Mouse (Mus musculus) MEL (cell line): ENCODE data around the gene Vps37d. TPM values are rescaled to one million over a fixed set of nuclear protein-coding genes. Genes with fewer than 3 reads are reported as not detected.

Experiments
- DNase-seq: peaks from one replicate; pipeline ENCODE4 v3.0.0; 2011; ENCODE audit warnings: low read depth, low spot score
- H3K27ac ChIP-seq: 2 replicates; pipeline ENCODE4 v1.5.1; 2012; ENCODE audit warnings: low read depth, mild to moderate bottlenecking, control low read depth, low read length, moderate library complexity; ENCODE audit not compliant: control insufficient read depth
- H3K27me3 ChIP-seq, 2 experiments: fragments of 150-350 bp in 1 of 2; sonication (generic) in 1 of 2; 2 replicates each; pipeline ENCODE4 v1.6.1; 2012; ENCODE audit warnings: low read length in 2 of 2, mild to moderate bottlenecking in 2 of 2, improper control_type of control experiment in 1 of 2, moderate library complexity in 1 of 2; ENCODE audit not compliant: insufficient read depth in 2 of 2, control insufficient read depth in 1 of 2
- H3K36me3 ChIP-seq, 2 experiments: 2 replicates each; pipeline ENCODE4 v1.6.1; 2012 to 2014; ENCODE audit warnings: low read length in 2 of 2, improper control_type of control experiment in 1 of 2, inconsistent platforms in 1 of 2, mild to moderate bottlenecking in 1 of 2; ENCODE audit not compliant: insufficient read depth in 2 of 2, control insufficient read depth in 1 of 2
- H3K4me1 ChIP-seq, 2 experiments: fragments of 150-350 bp in 1 of 2; sonication (generic) in 1 of 2; 2 replicates each; pipeline ENCODE4 v1.6.1; 2012; ENCODE audit warnings: low read length in 2 of 2, improper control_type of control experiment in 1 of 2, mild to moderate bottlenecking in 1 of 2; ENCODE audit not compliant: insufficient read depth in 2 of 2, control insufficient read depth in 1 of 2
- H3K4me3 ChIP-seq, 2 experiments: fragments of 150-350 bp in 1 of 2; sonication (generic) in 1 of 2; 2 replicates each; pipeline ENCODE4 v1.5.1; 2012; ENCODE audit warnings: low read depth in 2 of 2, low read length in 2 of 2, mild to moderate bottlenecking in 2 of 2, moderate library complexity in 2 of 2, control low read depth in 1 of 2, improper control_type of control experiment in 1 of 2; ENCODE audit not compliant: control insufficient read depth in 1 of 2, insufficient read depth in 1 of 2
- H3K79me2 ChIP-seq: 2 replicates; pipeline ENCODE4 v1.6.1; 2012; ENCODE audit warnings: mild to moderate bottlenecking, low read length, moderate library complexity; ENCODE audit not compliant: control insufficient read depth, poor library complexity, insufficient read depth
- H3K9ac ChIP-seq: 2 replicates; pipeline ENCODE4 v1.6.1; 2012; ENCODE audit warnings: low read depth, mild to moderate bottlenecking, control low read depth, low read length, moderate library complexity; ENCODE audit not compliant: control insufficient read depth, poor library complexity, severe bottlenecking
- H3K9me3 ChIP-seq: fragments of 150-350 bp; sonication (generic); replicated peaks from 2 replicates; pipeline ENCODE4 v1.6.1; 2012; ENCODE audit warnings: mild to moderate bottlenecking, low read length, improper control_type of control experiment, moderate library complexity; ENCODE audit not compliant: insufficient read depth
- CHD2 ChIP-seq: IDR thresholded peaks from 2 replicates; pipeline ENCODE4 v1.6.1; 2011; ENCODE audit warnings: low read length, improper control_type of control experiment
- CTCF ChIP-seq, 3 experiments: IDR thresholded peaks in 2 of 3; conservative IDR thresholded peaks in 1 of 3; 2 replicates each; pipeline ENCODE4 v1.5.1; 2011 to 2012; ENCODE audit warnings: low read length in 3 of 3, low read depth in 2 of 3, mild to moderate bottlenecking in 2 of 3, improper control_type of control experiment in 1 of 3, inconsistent platforms in 1 of 3, mixed read lengths in 1 of 3, moderate library complexity in 1 of 3; ENCODE audit not compliant: control insufficient read depth in 1 of 3, insufficient read depth in 1 of 3, poor library complexity in 1 of 3, severe bottlenecking in 1 of 3
- E2F4 ChIP-seq: IDR thresholded peaks from 2 replicates; pipeline ENCODE4 v1.6.1; 2011; ENCODE audit warnings: low read depth, low read length, improper control_type of control experiment, borderline replicate concordance
- ELF1 ChIP-seq: IDR thresholded peaks from 2 replicates; pipeline ENCODE4 v1.6.1; 2014; ENCODE audit warnings: low read depth, mild to moderate bottlenecking, inconsistent platforms, low read length, improper control_type of control experiment, moderate library complexity
- EP300 ChIP-seq, 2 experiments: IDR thresholded peaks; 2 replicates each; pipeline ENCODE4 v1.6.1; 2011; ENCODE audit warnings: improper control_type of control experiment in 2 of 2, low read length in 2 of 2, low read depth in 1 of 2, mild to moderate bottlenecking in 1 of 2
- ETS1 ChIP-seq: IDR thresholded peaks from 2 replicates; pipeline ENCODE4 v1.6.1; 2012; ENCODE audit warnings: low read depth, mild to moderate bottlenecking, inconsistent platforms, low read length, improper control_type of control experiment, moderate library complexity
- GABPA ChIP-seq: IDR thresholded peaks from 2 replicates; pipeline ENCODE4 v1.6.1; 2012; ENCODE audit warnings: low read depth, mild to moderate bottlenecking, inconsistent platforms, low read length, improper control_type of control experiment, moderate library complexity
- GATA1 ChIP-seq: IDR thresholded peaks from 2 replicates; pipeline ENCODE4 v1.6.1; 2011; ENCODE audit warnings: low read depth, low read length, improper control_type of control experiment
- HCFC1 ChIP-seq: IDR thresholded peaks from 2 replicates; pipeline ENCODE4 v1.6.1; 2012; ENCODE audit warnings: low read depth, mild to moderate bottlenecking, inconsistent platforms, low read length, improper control_type of control experiment, moderate library complexity
- JUND ChIP-seq: IDR thresholded peaks from 2 replicates; pipeline ENCODE4 v1.6.1; 2011; ENCODE audit warnings: low read depth, mild to moderate bottlenecking, improper control_type of control experiment, low read length
- KAT2A ChIP-seq: conservative IDR thresholded peaks from 2 replicates; pipeline ENCODE4 v1.6.1; 2012; ENCODE audit warnings: low read depth, low read length, improper control_type of control experiment, inconsistent platforms
- MAFK ChIP-seq: IDR thresholded peaks from 2 replicates; pipeline ENCODE4 v1.6.1; 2011; ENCODE audit warnings: low read depth, mild to moderate bottlenecking, low read length, improper control_type of control experiment, borderline replicate concordance
- MAX ChIP-seq: IDR thresholded peaks from 2 replicates; pipeline ENCODE4 v1.6.1; 2011; ENCODE audit warnings: low read length, improper control_type of control experiment
- MAZ ChIP-seq: IDR thresholded peaks from 2 replicates; pipeline ENCODE4 v1.6.1; 2012; ENCODE audit warnings: low read depth, mild to moderate bottlenecking, inconsistent platforms, low read length, improper control_type of control experiment
- MEF2A ChIP-seq: IDR thresholded peaks from 2 replicates; pipeline ENCODE4 v1.6.1; 2014; ENCODE audit warnings: low read depth, mild to moderate bottlenecking, inconsistent platforms, low read length, improper control_type of control experiment; ENCODE audit not compliant: poor library complexity, insufficient replicate concordance, severe bottlenecking; ENCODE audit errors: extremely low read depth
- MXI1 ChIP-seq: IDR thresholded peaks from 2 replicates; pipeline ENCODE4 v1.6.1; 2011; ENCODE audit warnings: mild to moderate bottlenecking, low read depth, low read length, improper control_type of control experiment
- MYB ChIP-seq: IDR thresholded peaks from 2 replicates; pipeline ENCODE4 v1.6.1; 2011; ENCODE audit warnings: mild to moderate bottlenecking, low read depth, low read length, improper control_type of control experiment
- MYC ChIP-seq: IDR thresholded peaks from 2 replicates; pipeline ENCODE4 v1.6.1; 2011; ENCODE audit warnings: low read depth, mild to moderate bottlenecking, low read length, improper control_type of control experiment, moderate library complexity
- NELFE ChIP-seq: IDR thresholded peaks from 2 replicates; pipeline ENCODE4 v1.6.1; 2011; ENCODE audit warnings: low read depth, low read length, improper control_type of control experiment
- NRF1 ChIP-seq: IDR thresholded peaks from 2 replicates; pipeline ENCODE4 v1.6.1; 2014; ENCODE audit warnings: low read depth, mild to moderate bottlenecking, inconsistent platforms, low read length, improper control_type of control experiment, moderate library complexity; ENCODE audit not compliant: poor library complexity, insufficient read depth, severe bottlenecking
- POLR2A ChIP-seq, 2 experiments: IDR thresholded peaks; 2 replicates each; pipeline ENCODE4 v1.6.1; 2011 to 2012; ENCODE audit warnings: low read length in 2 of 2, mild to moderate bottlenecking in 2 of 2, control low read depth in 1 of 2, improper control_type of control experiment in 1 of 2, low read depth in 1 of 2, moderate library complexity in 1 of 2; ENCODE audit not compliant: control insufficient read depth in 1 of 2, insufficient read depth in 1 of 2, poor library complexity in 1 of 2
- POLR2AphosphoS2 ChIP-seq: IDR thresholded peaks from 2 replicates; pipeline ENCODE4 v1.6.1; 2011; ENCODE audit warnings: low read length, improper control_type of control experiment
- POLR2AphosphoS5 ChIP-seq: IDR thresholded peaks from 2 replicates; pipeline ENCODE4 v1.6.1; 2012; ENCODE audit warnings: low read depth, borderline replicate concordance, mild to moderate bottlenecking, inconsistent platforms, low read length, moderate library complexity, mixed read lengths
- RAD21 ChIP-seq: IDR thresholded peaks from 2 replicates; pipeline ENCODE4 v1.6.1; 2011; ENCODE audit warnings: mild to moderate bottlenecking, low read depth, low read length, improper control_type of control experiment
- SIN3A ChIP-seq: IDR thresholded peaks from 2 replicates; pipeline ENCODE4 v1.6.1; 2012; ENCODE audit warnings: low read length, improper control_type of control experiment, inconsistent platforms
- SMC3 ChIP-seq: IDR thresholded peaks from 2 replicates; pipeline ENCODE4 v1.6.1; 2011; ENCODE audit warnings: low read depth, low read length, improper control_type of control experiment
- TAL1 ChIP-seq: IDR thresholded peaks from 2 replicates; pipeline ENCODE4 v1.6.1; 2012; ENCODE audit warnings: mild to moderate bottlenecking, inconsistent platforms, low read length, moderate library complexity, mixed read lengths
- TBP ChIP-seq: IDR thresholded peaks from 2 replicates; pipeline ENCODE4 v1.8.0; 2011; ENCODE audit warnings: low read depth, low read length, improper control_type of control experiment
- TCF12 ChIP-seq: IDR thresholded peaks from 2 replicates; pipeline ENCODE4 v1.6.1; 2014; ENCODE audit warnings: low read depth, mild to moderate bottlenecking, inconsistent platforms, low read length, improper control_type of control experiment, moderate library complexity
- UBTF ChIP-seq: IDR thresholded peaks from 2 replicates; pipeline ENCODE4 v1.6.1; 2012; ENCODE audit warnings: low read depth, mild to moderate bottlenecking, inconsistent platforms, low read length, improper control_type of control experiment, moderate library complexity, borderline replicate concordance; ENCODE audit not compliant: insufficient read depth
- USF1 ChIP-seq: IDR thresholded peaks from 2 replicates; pipeline ENCODE4 v1.6.1; 2014; ENCODE audit warnings: low read depth, mild to moderate bottlenecking, inconsistent platforms, low read length, improper control_type of control experiment, moderate library complexity
- USF2 ChIP-seq, 2 experiments: IDR thresholded peaks; 2 replicates each; pipeline ENCODE4 v1.6.1; 2011 to 2012; ENCODE audit warnings: improper control_type of control experiment in 2 of 2, low read length in 2 of 2, borderline replicate concordance in 1 of 2, inconsistent platforms in 1 of 2, low read depth in 1 of 2, mild to moderate bottlenecking in 1 of 2; ENCODE audit not compliant: insufficient read depth in 1 of 2
- ZC3H11A ChIP-seq: IDR thresholded peaks from 2 replicates; pipeline ENCODE4 v1.6.1; 2012; ENCODE audit warnings: low read depth, mild to moderate bottlenecking, inconsistent platforms, low read length, improper control_type of control experiment
- ZKSCAN1 ChIP-seq: IDR thresholded peaks from 2 replicates; pipeline ENCODE4 v1.6.1; 2012; ENCODE audit warnings: low read depth, mild to moderate bottlenecking, inconsistent platforms, low read length, improper control_type of control experiment, moderate library complexity
- ZMIZ1 ChIP-seq: IDR thresholded peaks from 2 replicates; pipeline ENCODE4 v1.6.1; 2012; ENCODE audit warnings: low read depth, mild to moderate bottlenecking, inconsistent platforms, low read length, improper control_type of control experiment, moderate library complexity
- ZNF384 ChIP-seq: IDR thresholded peaks from 2 replicates; pipeline ENCODE4 v1.6.1; 2012; ENCODE audit warnings: low read depth, mild to moderate bottlenecking, inconsistent platforms, low read length, improper control_type of control experiment
- polyA plus RNA-seq, 2 experiments: library from polyadenylated mRNA; stranded (reverse) in 1 of 2; unstranded in 1 of 2; fragments of >175 nt in 1 of 2; fragments of >200 nt in 1 of 2; gene quantifications; 2 replicates each; pipeline versions ENCODE4 v1.2.1 to v1.2.4; 2012; ENCODE audit warnings: low replicate concordance in 2 of 2, low read depth in 1 of 2; ENCODE audit not compliant: insufficient read length in 2 of 2, insufficient read depth in 1 of 2, missing spikeins in 1 of 2
- total RNA-seq: library from RNA; depleted of rRNA; stranded (reverse); fragments of 300-350 nt; gene quantifications from 2 replicates; pipeline ENCODE4 v1.2.3, GENCODE M21; 2012

Vps37d gene
- total and polyA plus RNA-seq, 3 experiments, result 0.31 to 1.2 TPM; not detected in 1

- Histone ChIP-seq H3K36me3 (no peaks in the 10 kb centered on the region), H3K4me1 (no peaks in the 10 kb centered on the region; a peak in 1 of 4 replicates)
- TF ChIP-seq TBP (no peak), ZKSCAN1 (no peak), MAX (no peak), TCF12 (no peak), USF1 (no peak), ETS1 (no peak), POLR2AphosphoS2 (no peak), NELFE (no peak), E2F4 (no peak), RAD21 (peak; percentile 79), NRF1 (no peak), CTCF (IDR thresholded peaks at IDR 0.05 in 2 of 3, conservative IDR thresholded peaks at IDR 0.05 in 1 of 3; ENCODE audit: control insufficient read depth in 1 of 3, insufficient read depth in 1 of 3, low read depth in 2 of 3, low read length in 3 of 3, poor library complexity in 1 of 3, severe bottlenecking in 1 of 3) (peak; percentile 74 to 79 (median 77)), JUND (no peak), ZNF384 (no peak), HCFC1 (no peak), EP300 (IDR thresholded peaks at IDR 0.05; ENCODE audit: low read depth in 1 of 2, low read length in 2 of 2) (no peak), ZMIZ1 (no peak), POLR2AphosphoS5 (no peak), POLR2A (IDR thresholded peaks at IDR 0.05; ENCODE audit: control insufficient read depth in 1 of 2, insufficient read depth in 1 of 2, low read depth in 1 of 2, low read length in 2 of 2, poor library complexity in 1 of 2) (no peak), MAFK (no peak), UBTF (no peak), KAT2A (no peak), TAL1 (no peak), MEF2A (no peak), USF2 (IDR thresholded peaks at IDR 0.05; ENCODE audit: borderline replicate concordance in 1 of 2, insufficient read depth in 1 of 2, low read depth in 1 of 2, low read length in 2 of 2) (no peak), MYB (no peak), MAZ (peak; percentile 90), MYC (no peak), CHD2 (no peak), GATA1 (no peak), ELF1 (no peak), MXI1 (no peak), ZC3H11A (peak; percentile 65), SMC3 (peak; percentile 69), GABPA (no peak), SIN3A (no peak)
- TF ChIP-seq, all 39 proteins: peak for 5
- no peak overlapping the region for H3K27ac ChIP-seq
- H3K9me3 ChIP-seq, result no peaks in the 10 kb centered on the region
- H3K79me2 ChIP-seq, result no peaks in the 10 kb centered on the region
- no peak overlapping the region for H3K9ac ChIP-seq
- peaks cover 0 to 4% of the 10 kb centered on the region in 2 experiments; a peak in 2 of 4 replicates for H3K27me3 ChIP-seq
- H3K4me3 ChIP-seq, result no peak overlapping the region
- peak; percentile 64 for DNase-seq
These were observed 40.6 kb upstream of the Vps37d start for GRCm38 (mm10) chr5:135118589-135119081.
